Mouse (Mus musculus) liver, adult 2 months (tissue): ENCODE measurements around the gene Fxr1.

Experiments
- CTCF ChIP-seq: fragments of 200-500 bp; IDR thresholded peaks from 2 replicates; pipeline ENCODE4 v1.5.1; 2011; ENCODE audit warnings: low read depth, low read length, control low read depth
- POLR2A ChIP-seq: fragments of 200-500 bp; IDR thresholded peaks from 2 replicates; pipeline ENCODE4 v1.6.1; 2011; ENCODE audit warnings: low read length, control low read depth; ENCODE audit not compliant: insufficient read depth; ENCODE audit errors: extremely low read depth

DNA sequence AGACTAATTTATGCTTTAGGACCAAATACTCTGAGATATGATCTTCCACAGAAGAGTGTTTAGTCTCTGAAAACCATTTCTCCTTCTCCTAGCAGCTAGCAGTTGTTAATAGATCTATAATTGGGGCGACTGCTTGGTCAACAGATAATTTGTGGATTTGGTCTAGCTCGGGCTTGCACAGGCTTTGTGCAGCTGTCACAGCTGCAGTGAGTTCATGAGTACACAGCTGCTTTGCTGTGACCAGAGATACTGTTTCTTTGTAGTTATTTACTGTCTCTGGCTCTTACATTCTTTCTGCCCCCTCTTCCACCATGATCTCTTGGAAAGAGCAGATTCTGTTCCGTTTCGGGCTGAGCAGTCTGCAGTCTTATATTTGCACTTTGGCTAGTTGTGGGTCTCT is 22.2 kb downstream of the Fxr1 start:
- TF ChIP-seq CTCF (no peak), POLR2A (no peak)
